Mouse (Mus musculus): ENCODE measurements at regions not wholly inside any gene's neighbourhood (a gene's known extent, or its start where the extent isn't known, plus 50 kb on each side); places are given as distances from the start of the nearest gene placed in this dataset.

GRCm38 (mm10) chr14:67538696-67539095 lies 1529.7 kb upstream of the Gulo start:
- Histone ChIP-seq H3K9ac (ENCODE audit: low read length) (no peak overlapping the region), H3K27me3 (ENCODE audit: control insufficient read depth, insufficient read depth, low read length) (no peaks in the 10 kb centered on the region; the same call in 1 of the 2 replicates), H3K36me3 (ENCODE audit: control insufficient read depth, insufficient read depth, low read length) (no peaks in the 10 kb centered on the region), H3K27ac (ENCODE audit: low read depth, low read length) (no peak overlapping the region), H3K4me2 (ENCODE audit: low read depth, low read length, severe bottlenecking) (no peak overlapping the region), H3K9me3 (ENCODE audit: control insufficient read depth, low read length) (peaks cover 3% of the 10 kb centered on the region; the same call in 1 of the 2 replicates), H3K4me1 (replicated peaks; ENCODE audit: control insufficient read depth, insufficient read depth, low read length) (no peaks in the 10 kb centered on the region; the same call in 1 of the 2 replicates), H3K4me3 (ENCODE audit: low read depth, low read length) (no peak overlapping the region)
- whole genome bisulfite sequencing = 80% methylated on average over 9 of the region's 9 CpGs
- ATAC-seq (replicated peaks; ENCODE audit: low FRiP score) (no peak), DNase-seq (ENCODE audit: low spot score) (no peak)

GRCm38 (mm10) chr14:67536787-67537659 lies 1528.0 kb upstream of the Gulo start:
- no peak overlapping the region for H3K27ac ChIP-seq (ENCODE audit: low read depth, low read length)
- H3K36me3 ChIP-seq (ENCODE audit: control insufficient read depth, insufficient read depth, low read length) = no peaks in the 10 kb centered on the region
- H3K27me3 ChIP-seq (ENCODE audit: control insufficient read depth, insufficient read depth, low read length) = no peaks in the 10 kb centered on the region; the same call in 1 of the 2 replicates
- 17% methylated on average over 8 of the region's 8 CpGs for WGBS
- no peak overlapping the region for H3K9ac ChIP-seq (ENCODE audit: low read length)
- no peak for ATAC-seq (replicated peaks; ENCODE audit: low FRiP score)
- no peak for DNase-seq (ENCODE audit: low spot score)
- no peak overlapping the region for H3K4me3 ChIP-seq (ENCODE audit: low read depth, low read length)
- no peaks in the 10 kb centered on the region for H3K9me3 ChIP-seq (ENCODE audit: control insufficient read depth, low read length)
- no peak overlapping the region for H3K4me2 ChIP-seq (ENCODE audit: low read depth, low read length, severe bottlenecking)
- H3K4me1 ChIP-seq (replicated peaks; ENCODE audit: control insufficient read depth, insufficient read depth, low read length) = no peaks in the 10 kb centered on the region; the same call in 1 of the 2 replicates

GRCm38 (mm10) chr14:67506729-67507395 lies 1497.9 kb upstream of the Gulo start:
- no peaks in the 10 kb centered on the region for H3K4me1 ChIP-seq (replicated peaks; ENCODE audit: control insufficient read depth, insufficient read depth, low read length)
- H3K4me2 ChIP-seq (ENCODE audit: low read depth, low read length, severe bottlenecking) = no peak overlapping the region
- H3K9ac ChIP-seq (ENCODE audit: low read length) = no peak overlapping the region
- ATAC-seq (replicated peaks; ENCODE audit: low FRiP score) (no peak), DNase-seq (ENCODE audit: low spot score) (no peak)
- no peak overlapping the region for H3K27ac ChIP-seq (ENCODE audit: low read depth, low read length)
- WGBS = 57% methylated on average over 12 of the region's 12 CpGs
- H3K9me3 ChIP-seq (ENCODE audit: control insufficient read depth, low read length) = no peaks in the 10 kb centered on the region
- no peaks in the 10 kb centered on the region for H3K27me3 ChIP-seq (ENCODE audit: control insufficient read depth, insufficient read depth, low read length)
- H3K36me3 ChIP-seq (ENCODE audit: control insufficient read depth, insufficient read depth, low read length) = no peaks in the 10 kb centered on the region
- no peak overlapping the region for H3K4me3 ChIP-seq (ENCODE audit: low read depth, low read length)

GRCm38 (mm10) chr14:67492086-67492485 lies 1483.1 kb upstream of the Gulo start:
- no peaks in the 10 kb centered on the region for H3K4me1 ChIP-seq (replicated peaks; ENCODE audit: control insufficient read depth, insufficient read depth, low read length)
- H3K9me3 ChIP-seq (ENCODE audit: control insufficient read depth, low read length) = no peaks in the 10 kb centered on the region
- no peak overlapping the region for H3K4me2 ChIP-seq (ENCODE audit: low read depth, low read length, severe bottlenecking)
- ATAC-seq (replicated peaks; ENCODE audit: low FRiP score) = no peak
- H3K27me3 ChIP-seq (ENCODE audit: control insufficient read depth, insufficient read depth, low read length) = no peaks in the 10 kb centered on the region
- H3K36me3 ChIP-seq (ENCODE audit: control insufficient read depth, insufficient read depth, low read length) = no peaks in the 10 kb centered on the region
- no peak overlapping the region for H3K4me3 ChIP-seq (ENCODE audit: low read depth, low read length)
- 93% methylated on average over 10 of the region's 10 CpGs for WGBS
- no peak for DNase-seq (ENCODE audit: low spot score)
- H3K9ac ChIP-seq (ENCODE audit: low read length) = no peak overlapping the region
- H3K27ac ChIP-seq (ENCODE audit: low read depth, low read length) = no peak overlapping the region

GRCm38 (mm10) chr14:67486676-67487075 lies 1477.7 kb upstream of the Gulo start:
- Histone ChIP-seq H3K27me3 (ENCODE audit: control insufficient read depth, insufficient read depth, low read length) (no peaks in the 10 kb centered on the region), H3K4me3 (ENCODE audit: low read depth, low read length) (no peak overlapping the region), H3K9ac (ENCODE audit: low read length) (no peak overlapping the region), H3K36me3 (ENCODE audit: control insufficient read depth, insufficient read depth, low read length) (no peaks in the 10 kb centered on the region), H3K4me1 (replicated peaks; ENCODE audit: control insufficient read depth, insufficient read depth, low read length) (no peaks in the 10 kb centered on the region; the same call in 1 of the 2 replicates), H3K9me3 (ENCODE audit: control insufficient read depth, low read length) (no peaks in the 10 kb centered on the region), H3K4me2 (ENCODE audit: low read depth, low read length, severe bottlenecking) (0 out of 2 replicates have a peak overlapping the region, but pooled peaks have one; percentile 15), H3K27ac (ENCODE audit: low read depth, low read length) (no peak overlapping the region)
- ATAC-seq (replicated peaks; ENCODE audit: low FRiP score) = no peak
- no peak for DNase-seq (ENCODE audit: low spot score)
- WGBS = 23% methylated on average over 10 of the region's 10 CpGs

- no peak overlapping the region for H3K4me3 ChIP-seq (ENCODE audit: low read depth, low read length)
- H3K4me2 ChIP-seq (ENCODE audit: low read depth, low read length, severe bottlenecking) = no peak overlapping the region
- 88% methylated on average over 4 of the region's 4 CpGs for WGBS
- no peak overlapping the region for H3K9ac ChIP-seq (ENCODE audit: low read length)
- ATAC-seq (replicated peaks; ENCODE audit: low FRiP score) = no peak
- no peak overlapping the region for H3K27ac ChIP-seq (ENCODE audit: low read depth, low read length)
- H3K36me3 ChIP-seq (ENCODE audit: control insufficient read depth, insufficient read depth, low read length) = no peaks in the 10 kb centered on the region
- no peaks in the 10 kb centered on the region for H3K9me3 ChIP-seq (ENCODE audit: control insufficient read depth, low read length)
- no peak for DNase-seq (ENCODE audit: low spot score)
- H3K27me3 ChIP-seq (ENCODE audit: control insufficient read depth, insufficient read depth, low read length) = no peaks in the 10 kb centered on the region
- H3K4me1 ChIP-seq (replicated peaks; ENCODE audit: control insufficient read depth, insufficient read depth, low read length) = no peaks in the 10 kb centered on the region; the same call in 1 of the 2 replicates
These were observed 1476.4 kb upstream of the Gulo start for GRCm38 (mm10) chr14:67485449-67485800.

- Histone ChIP-seq H3K27ac (ENCODE audit: low read depth, low read length) (no peak overlapping the region), H3K4me3 (ENCODE audit: low read depth, low read length) (no peak overlapping the region), H3K36me3 (ENCODE audit: control insufficient read depth, insufficient read depth, low read length) (no peaks in the 10 kb centered on the region), H3K4me1 (replicated peaks; ENCODE audit: control insufficient read depth, insufficient read depth, low read length) (no peaks in the 10 kb centered on the region; the same call in 1 of the 2 replicates), H3K4me2 (ENCODE audit: low read depth, low read length, severe bottlenecking) (no peak overlapping the region), H3K9ac (ENCODE audit: low read length) (no peak overlapping the region), H3K9me3 (ENCODE audit: control insufficient read depth, low read length) (no peaks in the 10 kb centered on the region), H3K27me3 (ENCODE audit: control insufficient read depth, insufficient read depth, low read length) (no peaks in the 10 kb centered on the region)
- WGBS = 71% methylated on average over 19 of the region's 19 CpGs
- DNase-seq (ENCODE audit: low spot score) (no peak), ATAC-seq (replicated peaks; ENCODE audit: low FRiP score) (no peak)
These were observed 1475.8 kb upstream of the Gulo start for GRCm38 (mm10) chr14:67484533-67485448.
